Mouse (Mus musculus): ENCODE results near the gene Olfr418. TPM values are rescaled to one million over a fixed set of nuclear protein-coding genes. Genes with fewer than 3 reads are reported as not detected.
"Not testable (repeated sequence)": the region's sequence is repeated elsewhere in the genome, so short reads cannot be mapped to it uniquely, and the experiment has no call there.

Gene Olfr418
- total RNA-seq (2021), result not detected
- long read RNA-seq, experiment 1, result 0 reads
- long read RNA-seq, experiment 2, result 0 reads

GRCm38 (mm10) chr1:173265701-173266100 lies at the start of gene Olfr418:
Gene Olfr418 (plus strand): TSS chr1:173266001.
- intact Hi-C loops (cut with DNase I; ENCODE audit: low total_unique reads), result no loop called here
- no peak for DNase-seq

GRCm38 (mm10) chr1:173216481-173216880 lies 49.3 kb upstream of the Olfr418 start:
- DNase-seq, result no peak
- intact Hi-C loops (cut with DNase I; ENCODE audit: low total_unique reads), result no loop called here

GRCm38 (mm10) chr1:173227081-173227480 lies 38.7 kb upstream of the Olfr418 start, which contains the start of gene Fcer1a:
Gene Fcer1a (minus strand): TSS chr1:173227214.
- intact Hi-C loops (cut with DNase I; ENCODE audit: low total_unique reads), result no loop called here
- no peak for DNase-seq

- intact Hi-C loops (cut with DNase I; ENCODE audit: low total_unique reads), result not testable (repeated sequence)
Measured at GRCm38 (mm10) chr1:173237004-173237403, 28.8 kb upstream of the Olfr418 start.

GRCm38 (mm10) chr1:173249888-173250287 lies 15.9 kb upstream of the Olfr418 start:
- intact Hi-C loops (cut with DNase I; ENCODE audit: low total_unique reads), result no loop called here
- no peak for DNase-seq

More at GRCm38 (mm10) chr1:173237004-173237403, 28.8 kb upstream of the Olfr418 start:
- DNase-seq, result not testable (repeated sequence)

GRCm38 (mm10) chr1:173277677-173278076 lies 11.9 kb downstream of the Olfr418 start, which contains the start of gene Mptx2:
Gene Mptx2 (minus strand): TSS chr1:173277777.
- no peak for DNase-seq
- intact Hi-C loops (cut with DNase I; ENCODE audit: low total_unique reads), result no loop called here

- DNase-seq; intact Hi-C loops (cut with DNase I; ENCODE audit: low total_unique reads): not testable (repeated sequence)
Measured at GRCm38 (mm10) chr1:173302795-173303194, 37.0 kb downstream of the Olfr418 start.

GRCm38 (mm10) chr1:173313535-173314050 lies 47.8 kb downstream of the Olfr418 start:
- intact Hi-C loops (cut with DNase I; ENCODE audit: low total_unique reads); DNase-seq: not testable (repeated sequence)

GRCm38 (mm10) chr1:173315725-173316124 lies 49.9 kb downstream of the Olfr418 start:
- DNase-seq, result no peak
- intact Hi-C loops (cut with DNase I; ENCODE audit: low total_unique reads), result no loop called here

- DNase-seq, result no peak
- intact Hi-C loops (cut with DNase I; ENCODE audit: low total_unique reads), result no loop called here
Measured at GRCm38 (mm10) chr1:173317925-173318477, 52.2 kb downstream of the Olfr418 start.

GRCm38 (mm10) chr1:173321593-173322248 lies 55.9 kb downstream of the Olfr418 start:
- intact Hi-C loops (cut with DNase I; ENCODE audit: low total_unique reads), result no loop called here
- DNase-seq, result no peak

- no peak for DNase-seq
- intact Hi-C loops (cut with DNase I; ENCODE audit: low total_unique reads), result no loop called here
Measured at GRCm38 (mm10) chr1:173322249-173322627, 56.4 kb downstream of the Olfr418 start.

Other genes with a start within 250 kb of the Olfr418 start
- not detected for gene Olfr1408, start 128.6 kb upstream of the Olfr418 start, total RNA-seq (2021)
- gene Olfr1406, start 75.4 kb upstream of the Olfr418 start, total RNA-seq (2021), result not detected
- not detected for gene Olfr218, start 68.2 kb upstream of the Olfr418 start, total RNA-seq (2021)
- not detected for gene Olfr1404, start 53.6 kb upstream of the Olfr418 start, total RNA-seq (2021)
- gene Fcer1a, start 38.8 kb upstream of the Olfr418 start, total RNA-seq (2021), result not detected
- not detected for gene Mptx2, start 11.8 kb downstream of the Olfr418 start, total RNA-seq (2021)
- gene Ackr1, start 67.7 kb downstream of the Olfr418 start, total RNA-seq (2021), result 1 to 10 TPM; 5.1 to 7.9 TPM
- gene Aim2, start 84.9 kb downstream of the Olfr418 start, total RNA-seq (2021), result under 1 TPM; 0.35 to 0.69 TPM
- gene Cadm3, start 101.7 kb downstream of the Olfr418 start, total RNA-seq (2021), result 10 to 100 TPM; 15.4 to 21.4 TPM
- not detected for gene Ifi206, start 225.0 kb downstream of the Olfr418 start, total RNA-seq (2021)